Mouse (Mus musculus): ENCODE measurements at regions not wholly inside any gene's neighbourhood (a gene's known extent, or its start where the extent isn't known, plus 50 kb on each side); places are given as distances from the start of the nearest gene placed in this dataset.

DNA sequence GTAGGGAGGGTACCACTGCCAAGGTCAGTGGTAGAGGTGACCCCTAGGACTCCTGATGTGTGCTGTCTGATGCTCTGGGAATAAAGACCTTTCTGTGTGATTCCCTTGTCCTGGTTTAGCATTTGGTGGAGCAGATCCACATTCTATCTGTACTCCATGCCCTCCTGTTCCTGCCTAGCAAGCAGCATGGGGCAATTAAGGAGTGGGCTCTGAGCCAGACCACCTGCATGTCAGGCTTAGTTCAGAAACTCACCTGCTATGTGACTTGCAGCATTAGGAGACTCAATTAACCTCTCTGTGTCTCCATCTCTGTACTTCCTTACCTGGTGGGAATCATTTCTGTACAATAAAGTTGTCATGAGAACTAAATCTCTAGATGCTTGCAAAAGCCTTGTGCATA, 389.9 kb upstream of the Apob start:
- Histone ChIP-seq H3K9me3 (ENCODE audit: low read length) (peaks cover 7% of the 10 kb centered on the region; the same call in 1 of the 2 replicates), H3K4me1 (replicated peaks; ENCODE audit: low read depth, low read length) (no peaks in the 10 kb centered on the region), H3K36me3 (ENCODE audit: insufficient read depth, low read length) (no peaks in the 10 kb centered on the region), H3K27me3 (ENCODE audit: insufficient read depth, low read length) (no peaks in the 10 kb centered on the region), H3K4me3 (replicated peaks; ENCODE audit: low read length) (no peak overlapping the region)
- TF ChIP-seq POU5F1 (IDR thresholded peaks at IDR 0.05; ENCODE audit: borderline replicate concordance, low read length): no peak
- TF ChIP-seq NANOG (IDR thresholded peaks at IDR 0.05; ENCODE audit: borderline replicate concordance, low read length): no peak
- TF ChIP-seq CTCF (conservative IDR thresholded peaks at IDR 0.05; ENCODE audit: low read length): no peak

DNA sequence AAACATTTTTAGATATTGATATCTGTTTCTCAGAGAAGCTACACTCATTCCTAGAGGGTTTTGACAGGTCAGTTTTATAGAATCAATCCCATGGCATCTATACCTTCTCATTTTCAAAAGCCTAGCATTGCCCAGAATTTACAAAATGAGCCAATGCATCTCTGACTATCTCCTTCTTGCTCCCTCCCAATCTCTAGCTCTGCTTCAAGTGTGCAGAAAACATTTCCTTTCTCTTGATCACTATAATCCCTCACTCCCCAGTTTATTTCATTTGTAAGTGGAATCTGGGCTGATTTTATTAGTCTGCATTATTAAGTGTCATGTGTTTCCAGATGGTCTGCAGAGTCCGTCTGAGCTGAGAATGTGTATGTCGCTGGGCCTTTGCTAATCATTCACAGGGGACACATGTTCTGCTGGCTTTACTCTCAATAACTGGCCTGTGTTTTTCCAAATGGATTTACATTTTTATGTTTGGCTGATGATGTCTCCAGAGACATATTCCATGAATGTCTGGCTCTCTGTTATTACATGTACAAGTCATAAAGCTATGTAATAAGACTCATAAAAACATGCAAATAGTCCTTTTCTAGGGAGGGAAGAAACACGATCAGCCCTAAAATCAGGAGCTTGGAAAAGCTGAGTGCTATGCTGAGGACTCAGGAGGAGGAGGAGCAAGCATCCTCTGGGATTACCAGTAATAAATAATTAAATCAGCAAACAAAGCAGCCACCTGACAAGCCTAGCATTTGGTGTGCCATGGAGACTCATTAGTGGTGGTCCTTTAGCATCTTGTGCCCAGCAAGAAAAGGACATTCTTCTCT, 366.0 kb upstream of the Apob start:
- TF ChIP-seq CTCF (conservative IDR thresholded peaks at IDR 0.05; ENCODE audit: low read length) (no peak), NANOG (IDR thresholded peaks at IDR 0.05; ENCODE audit: borderline replicate concordance, low read length) (no peak), POU5F1 (IDR thresholded peaks at IDR 0.05; ENCODE audit: borderline replicate concordance, low read length) (no peak)
- Histone ChIP-seq H3K4me3 (replicated peaks; ENCODE audit: low read length) (no peak overlapping the region), H3K36me3 (ENCODE audit: insufficient read depth, low read length) (no peaks in the 10 kb centered on the region), H3K9me3 (ENCODE audit: low read length) (no peaks in the 10 kb centered on the region), H3K27me3 (ENCODE audit: insufficient read depth, low read length) (no peaks in the 10 kb centered on the region), H3K4me1 (replicated peaks; ENCODE audit: low read depth, low read length) (no peaks in the 10 kb centered on the region)

DNA sequence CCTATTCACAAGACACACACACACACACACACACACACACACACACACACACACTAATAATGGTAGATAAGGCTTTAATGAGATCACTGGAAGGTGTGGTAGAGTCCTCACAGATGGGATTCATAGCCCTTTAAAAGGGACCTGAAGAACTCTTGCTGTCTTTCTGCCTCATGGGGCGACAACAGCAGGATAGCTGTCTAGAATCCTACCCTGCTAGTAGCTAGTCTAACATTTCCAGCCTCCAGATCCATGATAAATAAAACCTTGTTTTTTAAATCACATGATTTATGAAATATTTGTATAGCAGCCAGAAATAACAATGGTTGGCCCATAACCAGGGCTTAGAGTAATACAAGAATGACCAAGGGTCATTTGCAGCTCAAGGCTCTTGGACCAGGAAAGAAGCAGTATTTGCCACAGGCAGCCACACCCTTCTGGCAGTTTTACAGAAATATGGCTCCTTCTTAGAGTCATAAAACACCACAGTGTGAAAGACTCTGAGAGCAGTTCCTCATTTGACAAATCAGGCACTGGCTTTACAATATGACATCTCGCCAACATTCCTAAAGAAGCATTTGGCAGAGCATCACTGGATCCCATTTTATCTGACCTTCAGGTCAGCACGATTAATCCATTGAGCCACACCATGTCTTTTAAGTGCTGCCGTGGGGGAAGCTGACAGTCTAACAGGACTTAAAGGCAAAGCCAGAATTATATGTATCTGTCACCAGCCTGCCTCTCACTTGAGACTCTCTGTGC, 340.9 kb upstream of the Apob start:
- Histone ChIP-seq H3K4me3 (replicated peaks; ENCODE audit: low read length) (no peak overlapping the region), H3K4me1 (replicated peaks; ENCODE audit: low read depth, low read length) (no peaks in the 10 kb centered on the region), H3K27me3 (ENCODE audit: insufficient read depth, low read length) (no peaks in the 10 kb centered on the region), H3K36me3 (ENCODE audit: insufficient read depth, low read length) (no peaks in the 10 kb centered on the region), H3K9me3 (ENCODE audit: low read length) (no peaks in the 10 kb centered on the region)
- TF ChIP-seq POU5F1 (IDR thresholded peaks at IDR 0.05; ENCODE audit: borderline replicate concordance, low read length) (no peak), NANOG (IDR thresholded peaks at IDR 0.05; ENCODE audit: borderline replicate concordance, low read length) (no peak), CTCF (conservative IDR thresholded peaks at IDR 0.05; ENCODE audit: low read length) (no peak)

DNA sequence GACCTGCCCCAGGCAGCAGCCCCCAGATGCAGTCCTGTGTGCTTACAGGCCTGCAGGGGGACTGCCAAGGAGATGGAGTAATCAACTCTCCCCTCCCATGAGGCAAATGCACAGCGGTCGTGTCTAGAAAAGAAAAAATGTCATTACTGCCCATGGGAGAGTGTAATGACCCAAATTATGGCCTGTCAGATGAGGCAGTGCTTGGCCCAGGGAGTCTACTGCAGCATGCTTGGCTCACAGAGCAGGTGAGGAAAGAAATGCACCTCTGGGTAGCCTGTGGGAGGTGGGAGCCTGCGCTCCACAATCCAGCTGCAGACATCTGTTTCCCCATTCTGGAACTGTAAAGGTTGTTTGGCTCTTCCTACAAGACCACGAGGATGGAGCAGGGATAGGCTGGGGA, 339.8 kb upstream of the Apob start:
- Histone ChIP-seq H3K36me3 (ENCODE audit: insufficient read depth, low read length) (no peaks in the 10 kb centered on the region), H3K4me3 (replicated peaks; ENCODE audit: low read length) (no peak overlapping the region), H3K27me3 (ENCODE audit: insufficient read depth, low read length) (no peaks in the 10 kb centered on the region), H3K4me1 (replicated peaks; ENCODE audit: low read depth, low read length) (no peaks in the 10 kb centered on the region), H3K9me3 (ENCODE audit: low read length) (no peaks in the 10 kb centered on the region)
- no peak for TF ChIP-seq CTCF (conservative IDR thresholded peaks at IDR 0.05; ENCODE audit: low read length)
- TF ChIP-seq POU5F1 (IDR thresholded peaks at IDR 0.05; ENCODE audit: borderline replicate concordance, low read length): no peak
- TF ChIP-seq NANOG (IDR thresholded peaks at IDR 0.05; ENCODE audit: borderline replicate concordance, low read length): no peak

DNA sequence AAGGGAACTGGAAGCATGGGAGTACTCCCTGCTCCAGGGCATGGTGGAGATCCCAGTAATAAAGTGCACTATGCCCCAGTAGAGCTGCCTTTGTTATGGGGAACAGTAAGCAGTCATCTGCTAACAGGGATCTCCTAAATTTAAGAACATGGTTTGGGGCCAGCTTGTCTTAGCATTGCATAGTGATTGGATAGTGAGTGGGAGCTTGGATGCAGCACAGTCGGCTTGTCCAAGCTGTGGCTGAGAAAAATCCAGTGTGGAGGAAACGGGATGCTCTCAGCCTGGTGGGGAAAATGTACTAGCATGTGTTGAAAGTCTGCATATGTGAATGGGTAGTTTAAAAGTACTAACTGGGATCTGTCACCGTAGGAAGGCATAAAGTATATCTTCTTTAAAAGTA, 326.6 kb upstream of the Apob start:
- Histone ChIP-seq H3K36me3 (ENCODE audit: insufficient read depth, low read length) (no peaks in the 10 kb centered on the region), H3K4me3 (replicated peaks; ENCODE audit: low read length) (no peak overlapping the region), H3K27me3 (ENCODE audit: insufficient read depth, low read length) (no peaks in the 10 kb centered on the region), H3K4me1 (replicated peaks; ENCODE audit: low read depth, low read length) (no peaks in the 10 kb centered on the region), H3K9me3 (ENCODE audit: low read length) (no peaks in the 10 kb centered on the region)
- TF ChIP-seq CTCF (conservative IDR thresholded peaks at IDR 0.05; ENCODE audit: low read length) (no peak), POU5F1 (IDR thresholded peaks at IDR 0.05; ENCODE audit: borderline replicate concordance, low read length) (no peak), NANOG (IDR thresholded peaks at IDR 0.05; ENCODE audit: borderline replicate concordance, low read length) (no peak)

DNA sequence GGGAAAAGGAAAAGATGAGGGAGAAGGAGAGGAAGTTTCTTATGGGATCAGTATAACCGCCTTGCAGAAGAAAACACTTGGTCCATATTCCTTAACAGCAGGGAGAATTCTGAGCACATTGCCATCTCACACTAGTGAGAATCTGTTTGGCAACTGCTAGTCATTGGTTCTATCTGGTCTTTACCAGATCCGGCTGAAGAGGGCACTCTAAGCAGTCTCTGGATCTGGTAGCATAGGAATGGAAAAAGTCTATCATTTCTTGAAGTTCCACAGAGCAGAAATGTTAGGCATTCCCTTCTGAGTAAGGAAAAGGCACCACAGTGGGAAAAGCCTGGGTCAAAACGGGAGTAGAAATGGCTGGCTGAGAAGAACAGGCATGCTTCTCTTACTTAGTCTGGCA, 315.4 kb upstream of the Apob start:
- Histone ChIP-seq H3K4me1 (replicated peaks; ENCODE audit: low read depth, low read length) (no peaks in the 10 kb centered on the region), H3K36me3 (ENCODE audit: insufficient read depth, low read length) (no peaks in the 10 kb centered on the region), H3K9me3 (ENCODE audit: low read length) (no peaks in the 10 kb centered on the region), H3K27me3 (ENCODE audit: insufficient read depth, low read length) (no peaks in the 10 kb centered on the region), H3K4me3 (replicated peaks; ENCODE audit: low read length) (no peak overlapping the region)
- TF ChIP-seq NANOG (IDR thresholded peaks at IDR 0.05; ENCODE audit: borderline replicate concordance, low read length) (no peak), POU5F1 (IDR thresholded peaks at IDR 0.05; ENCODE audit: borderline replicate concordance, low read length) (no peak), CTCF (conservative IDR thresholded peaks at IDR 0.05; ENCODE audit: low read length) (no peak)

DNA sequence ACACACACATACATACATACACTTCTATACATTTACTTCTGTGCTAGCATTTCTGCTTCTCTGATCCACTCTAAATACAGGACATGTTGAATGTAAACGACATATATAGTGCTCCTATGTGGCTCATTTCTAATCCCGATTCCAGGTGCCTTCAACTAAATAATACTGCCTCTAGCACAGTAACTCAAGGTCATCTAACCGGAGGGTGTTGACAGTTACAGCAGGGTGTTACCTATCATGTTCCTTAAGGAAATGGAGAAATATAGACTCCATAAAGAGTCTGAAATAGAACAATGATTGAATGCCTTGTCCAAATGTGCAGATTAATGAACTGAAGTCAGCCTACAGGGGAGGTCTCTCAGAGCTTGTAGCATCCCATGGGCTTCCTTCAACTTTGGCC, 307.3 kb upstream of the Apob start:
- TF ChIP-seq CTCF (conservative IDR thresholded peaks at IDR 0.05; ENCODE audit: low read length): no peak
- H3K27me3 ChIP-seq (ENCODE audit: insufficient read depth, low read length): no peaks in the 10 kb centered on the region
- no peak overlapping the region for H3K4me3 ChIP-seq (replicated peaks; ENCODE audit: low read length)
- no peaks in the 10 kb centered on the region for H3K4me1 ChIP-seq (replicated peaks; ENCODE audit: low read depth, low read length)
- H3K36me3 ChIP-seq (ENCODE audit: insufficient read depth, low read length): no peaks in the 10 kb centered on the region
- H3K9me3 ChIP-seq (ENCODE audit: low read length): no peaks in the 10 kb centered on the region

DNA sequence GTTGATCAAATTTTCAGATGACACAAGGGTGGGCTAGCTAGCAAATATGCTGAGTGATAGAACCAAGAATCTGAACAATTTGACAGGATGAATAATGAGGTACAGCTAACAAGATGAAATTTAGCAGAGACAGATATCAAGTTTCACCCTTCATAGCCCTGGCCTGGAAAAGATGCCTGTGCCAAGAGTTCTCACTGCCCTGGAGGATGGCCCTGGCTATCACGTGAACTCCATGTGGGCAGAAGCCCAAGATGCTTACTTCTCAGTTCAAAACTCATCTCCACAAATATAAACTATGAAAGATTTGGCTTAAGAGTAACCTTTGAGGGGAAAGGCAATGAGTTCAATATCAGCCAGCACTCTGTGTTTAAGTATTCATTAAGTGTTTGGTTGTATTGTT, 306.9 kb upstream of the Apob start:
- no peaks in the 10 kb centered on the region for H3K36me3 ChIP-seq (ENCODE audit: insufficient read depth, low read length)
- H3K4me1 ChIP-seq (replicated peaks; ENCODE audit: low read depth, low read length): no peaks in the 10 kb centered on the region
- no peaks in the 10 kb centered on the region for H3K9me3 ChIP-seq (ENCODE audit: low read length)
- no peak overlapping the region for H3K4me3 ChIP-seq (replicated peaks; ENCODE audit: low read length)
- TF ChIP-seq CTCF (conservative IDR thresholded peaks at IDR 0.05; ENCODE audit: low read length) (no peak), POU5F1 (IDR thresholded peaks at IDR 0.05; ENCODE audit: borderline replicate concordance, low read length) (no peak), NANOG (IDR thresholded peaks at IDR 0.05; ENCODE audit: borderline replicate concordance, low read length) (no peak)
- H3K27me3 ChIP-seq (ENCODE audit: insufficient read depth, low read length): no peaks in the 10 kb centered on the region
